Mouse (Mus musculus): ENCODE results near the gene Slc2a4.

- TF ChIP-seq POLR2A (IDR thresholded peaks at IDR 0.05; ENCODE audit: low read depth, low read length): no peak
- no peak for TF ChIP-seq CTCF (IDR thresholded peaks at IDR 0.05; ENCODE audit: borderline replicate concordance, insufficient read depth, low read length)
Observed at GRCm38 (mm10) chr11:69939731-69940130, 8.3 kb downstream of the Slc2a4 start.

All from embryonic fibroblast, embryonic 13.5 days (primary cell).